Mouse (Mus musculus) heart, embryonic 12.5 days (tissue): Measurements from ENCODE around the gene Tex22. TPM values are rescaled to one million over a fixed set of nuclear protein-coding genes. Genes with fewer than 3 reads are reported as not detected.

Source experiments
- ATAC-seq: fragments of 200-750 bp; cut with Nextera tagmentation; 2 replicates; pipeline ENCODE4 v1.8.0; 2017; ENCODE audit warnings: moderate TSS enrichment, moderate library complexity; ENCODE audit not compliant: insufficient number of reproducible peaks, low FRiP score
- H3K27ac ChIP-seq: fragments of 300-500 bp; sonication (generic); 2 replicates; pipeline ENCODE4 v1.5.1; 2016; ENCODE audit warnings: mild to moderate bottlenecking, moderate library complexity; ENCODE audit not compliant: poor library complexity, severe bottlenecking
- H3K27me3 ChIP-seq: fragments of 300-500 bp; sonication (generic); replicated peaks from 2 replicates; pipeline ENCODE4 v1.6.1; 2016; ENCODE audit warnings: mild to moderate bottlenecking, moderate library complexity
- H3K36me3 ChIP-seq: fragments of 300-500 bp; sonication (generic); 2 replicates; pipeline ENCODE4 v1.6.1; 2016; ENCODE audit warnings: mild to moderate bottlenecking, moderate library complexity
- H3K4me1 ChIP-seq: fragments of 300-500 bp; sonication (generic); replicated peaks from 2 replicates; pipeline ENCODE4 v1.6.1; 2016; ENCODE audit warnings: mild to moderate bottlenecking
- H3K4me2 ChIP-seq: fragments of 300-500 bp; sonication (generic); 2 replicates; pipeline ENCODE4 v1.6.1; 2016; ENCODE audit warnings: mild to moderate bottlenecking, moderate library complexity
- H3K4me3 ChIP-seq: fragments of 300-500 bp; sonication (generic); 2 replicates; pipeline ENCODE4 v1.5.1; 2016; ENCODE audit warnings: mild to moderate bottlenecking
- H3K9ac ChIP-seq: fragments of 300-500 bp; sonication (generic); 2 replicates; pipeline ENCODE4 v1.6.1; 2016; ENCODE audit warnings: mild to moderate bottlenecking, moderate library complexity
- H3K9me3 ChIP-seq: fragments of 300-500 bp; sonication (generic); replicated peaks from 2 replicates; pipeline ENCODE4 v1.6.1; 2016; ENCODE audit warnings: mild to moderate bottlenecking, moderate library complexity
- WGBS: fragments of 180-500 bp; shearing (Covaris S2); methylation state at CpG from one replicate; pipeline ENCODE4 v1.1.7; 2016; 5-methylcytosine and 5-hydroxymethylcytosine counted together
- polyA plus RNA-seq: library from polyadenylated mRNA; unstranded; fragments of >200 nt; fragmentation: Nextera tagmentation; extraction: Ambion mirVana; gene quantifications from 2 replicates; pipeline ENCODE4 v1.2.1, GENCODE M21; 2016

The Tex22 gene
- polyA plus RNA-seq, 1 experiment from 2014 or later, result not detected

DNA sequence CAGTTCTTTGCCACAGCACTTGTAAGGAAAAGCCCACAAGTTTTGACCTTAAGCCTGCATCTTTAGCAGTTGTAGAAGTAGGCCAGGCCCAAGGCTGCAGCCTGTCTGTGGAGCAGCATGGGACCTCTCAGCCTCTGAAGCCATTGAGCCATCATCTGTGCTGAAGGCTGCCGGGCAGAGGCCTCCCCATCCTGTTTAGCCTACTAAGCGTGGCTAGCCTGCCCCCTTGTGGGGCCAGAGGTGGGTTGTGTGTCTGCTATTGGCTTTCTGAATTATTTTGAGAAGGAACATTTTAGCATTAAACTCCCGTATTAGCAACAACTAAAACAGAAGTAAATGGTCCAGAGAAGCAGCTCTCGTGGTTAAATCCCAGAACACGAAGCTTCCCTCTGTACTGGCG is 28.2 kb downstream of the Tex22 start:
- Histone ChIP-seq H3K36me3 (peaks cover 11% of the 10 kb centered on the region), H3K9me3 (peaks cover 4% of the 10 kb centered on the region; the same call in 1 of the 2 replicates), H3K9ac (peak overlapping the region; percentile 44; the same call in 1 of the 2 replicates), H3K4me2 (no peak overlapping the region), H3K27ac (no peak overlapping the region), H3K4me1 (peaks cover 69% of the 10 kb centered on the region), H3K27me3 (no peaks in the 10 kb centered on the region), H3K4me3 (no peak overlapping the region)
- no peak for ATAC-seq
- WGBS, result 63% methylated on average over 6 of the region's 6 CpGs

DNA sequence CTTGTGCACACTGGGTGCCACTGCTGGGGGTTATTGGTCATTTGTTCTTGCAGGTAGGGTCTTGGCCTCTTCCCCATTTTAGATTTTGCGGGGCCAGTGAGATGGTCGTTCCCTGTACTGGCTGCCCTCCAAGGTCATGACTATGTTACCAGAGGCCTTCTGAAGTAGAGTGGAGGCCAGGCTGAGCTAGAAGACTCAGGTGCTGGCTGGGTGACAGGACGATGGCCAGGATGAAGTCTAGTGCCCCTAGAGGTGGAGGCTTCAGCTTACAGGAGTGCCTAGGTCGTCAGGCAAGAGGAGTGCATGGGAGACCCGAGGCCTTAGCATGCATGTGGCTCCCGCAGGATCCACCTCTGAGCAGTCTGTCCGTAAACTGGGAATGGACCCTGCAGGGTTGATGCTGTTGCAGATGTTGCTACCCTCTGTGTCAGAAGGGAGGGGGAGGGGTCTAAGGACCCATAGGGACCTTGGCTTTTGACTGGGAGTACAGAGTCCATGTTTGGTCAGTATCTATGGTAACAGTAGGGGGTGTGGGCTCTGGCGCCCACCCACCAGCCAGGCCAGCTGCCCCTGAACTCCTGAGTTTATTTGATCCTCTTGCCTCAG is 29.6 kb downstream of the Tex22 start:
- H3K4me2 ChIP-seq, result no peak overlapping the region
- peaks cover 14% of the 10 kb centered on the region for H3K36me3 ChIP-seq
- H3K9ac ChIP-seq, result no peak overlapping the region
- no peak overlapping the region for H3K4me3 ChIP-seq
- 82% methylated on average over 8 of the region's 8 CpGs for WGBS
- peaks cover 73% of the 10 kb centered on the region for H3K4me1 ChIP-seq
- H3K27ac ChIP-seq, result no peak overlapping the region
- no peaks in the 10 kb centered on the region for H3K27me3 ChIP-seq
- no peak for ATAC-seq
- H3K9me3 ChIP-seq, result peaks cover 4% of the 10 kb centered on the region; the same call in 1 of the 2 replicates

GRCm38 (mm10) chr12:113106386-113106785 is 32.1 kb downstream of the Tex22 start:
- peaks cover 4% of the 10 kb centered on the region; the same call in 1 of the 2 replicates for H3K9me3 ChIP-seq
- H3K4me1 ChIP-seq, result peaks cover 59% of the 10 kb centered on the region
- H3K4me3 ChIP-seq, result no peak overlapping the region
- H3K36me3 ChIP-seq, result peaks cover 14% of the 10 kb centered on the region
- H3K9ac ChIP-seq, result no peak overlapping the region
- no peaks in the 10 kb centered on the region for H3K27me3 ChIP-seq
- no peak overlapping the region for H3K4me2 ChIP-seq
- 88% methylated on average over 6 of the region's 6 CpGs for WGBS
- no peak for ATAC-seq
- H3K27ac ChIP-seq, result no peak overlapping the region

- H3K27me3 ChIP-seq, result no peaks in the 10 kb centered on the region
- peaks cover 54% of the 10 kb centered on the region for H3K4me1 ChIP-seq
- H3K4me2 ChIP-seq, result no peak overlapping the region
- no peak overlapping the region for H3K9ac ChIP-seq
- WGBS, result 61% methylated on average over 4 of the region's 4 CpGs
- ATAC-seq, result peak; percentile 34; the same call in 1 of the 2 replicates
- H3K4me3 ChIP-seq, result no peak overlapping the region
- H3K9me3 ChIP-seq, result peaks cover 4% of the 10 kb centered on the region; the same call in 1 of the 2 replicates
- H3K27ac ChIP-seq, result peak overlapping the region; percentile 1
- peaks cover 22% of the 10 kb centered on the region for H3K36me3 ChIP-seq
These were observed 33.3 kb downstream of the Tex22 start for GRCm38 (mm10) chr12:113107431-113108124.

DNA sequence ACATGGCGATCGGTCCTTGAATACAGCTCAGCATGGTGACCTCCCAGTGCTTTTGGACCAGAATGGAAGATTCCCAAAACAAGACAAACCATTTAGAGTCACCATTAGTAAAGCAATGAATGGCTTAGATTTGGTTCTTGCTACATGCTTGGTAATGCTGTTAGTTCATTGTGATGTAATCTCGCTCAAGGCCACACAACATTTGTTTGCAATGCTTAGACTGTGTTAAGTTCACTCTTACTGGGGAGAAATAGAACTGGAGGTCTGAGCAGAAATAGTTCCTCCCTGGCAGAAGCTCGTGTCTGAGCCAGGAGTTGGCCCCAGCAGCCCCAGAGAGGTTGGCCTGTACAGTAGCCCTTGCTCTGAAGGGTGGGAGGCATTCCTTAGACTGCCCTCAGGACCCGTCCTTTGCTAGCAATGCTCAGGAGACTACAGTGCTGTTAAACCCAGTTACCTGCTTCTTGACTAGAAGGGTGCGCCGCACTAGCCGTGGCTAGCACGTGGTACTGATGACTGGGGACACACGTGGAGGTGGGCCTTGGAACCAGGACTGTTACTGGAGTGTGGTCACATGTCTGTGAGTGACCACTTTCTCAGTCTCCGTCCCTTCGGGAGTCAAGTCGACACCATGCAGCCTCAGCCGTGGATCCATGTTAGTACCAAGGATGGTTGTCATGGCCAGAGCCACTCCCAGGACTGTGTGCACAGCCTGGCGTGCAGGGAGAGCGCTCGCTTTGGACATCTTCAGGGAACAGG is 34.4 kb downstream of the Tex22 start:
- Histone ChIP-seq H3K36me3 (peaks cover 22% of the 10 kb centered on the region), H3K27ac (no peak overlapping the region), H3K9me3 (peaks cover 4% of the 10 kb centered on the region; the same call in 1 of the 2 replicates), H3K27me3 (no peaks in the 10 kb centered on the region), H3K9ac (no peak overlapping the region), H3K4me1 (peaks cover 47% of the 10 kb centered on the region), H3K4me2 (no peak overlapping the region), H3K4me3 (no peak overlapping the region)
- WGBS, result 87% methylated on average over 17 of the region's 17 CpGs
- ATAC-seq, result no peak

DNA sequence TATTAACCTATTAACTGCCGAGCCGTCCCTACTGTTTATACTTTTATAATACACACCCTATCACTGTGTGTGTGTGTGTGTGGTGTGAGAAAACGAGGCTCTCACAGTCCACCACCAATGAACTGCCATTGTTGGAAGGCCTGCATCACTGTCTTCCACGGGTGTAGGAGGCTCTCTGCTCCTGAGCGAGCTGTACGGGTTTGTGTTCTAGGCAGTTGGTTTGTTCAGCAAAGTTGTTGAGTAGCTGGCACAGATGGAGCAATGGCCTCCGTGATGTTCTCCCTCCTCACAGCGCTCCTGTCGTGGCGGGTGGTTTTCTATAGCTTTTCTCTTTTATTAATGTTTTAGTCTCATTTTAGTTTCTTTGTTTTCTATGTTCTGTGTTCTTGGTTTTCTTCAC is 35.5 kb downstream of the Tex22 start:
- H3K9ac ChIP-seq, result no peak overlapping the region
- WGBS, result 86% methylated on average over 10 of the region's 10 CpGs
- no peak overlapping the region for H3K27ac ChIP-seq
- no peak overlapping the region for H3K4me3 ChIP-seq
- no peak for ATAC-seq
- H3K36me3 ChIP-seq, result peaks cover 32% of the 10 kb centered on the region
- H3K4me1 ChIP-seq, result peaks cover 42% of the 10 kb centered on the region
- no peak overlapping the region for H3K4me2 ChIP-seq
- peaks cover 4% of the 10 kb centered on the region; the same call in 1 of the 2 replicates for H3K9me3 ChIP-seq
- H3K27me3 ChIP-seq, result no peaks in the 10 kb centered on the region

DNA sequence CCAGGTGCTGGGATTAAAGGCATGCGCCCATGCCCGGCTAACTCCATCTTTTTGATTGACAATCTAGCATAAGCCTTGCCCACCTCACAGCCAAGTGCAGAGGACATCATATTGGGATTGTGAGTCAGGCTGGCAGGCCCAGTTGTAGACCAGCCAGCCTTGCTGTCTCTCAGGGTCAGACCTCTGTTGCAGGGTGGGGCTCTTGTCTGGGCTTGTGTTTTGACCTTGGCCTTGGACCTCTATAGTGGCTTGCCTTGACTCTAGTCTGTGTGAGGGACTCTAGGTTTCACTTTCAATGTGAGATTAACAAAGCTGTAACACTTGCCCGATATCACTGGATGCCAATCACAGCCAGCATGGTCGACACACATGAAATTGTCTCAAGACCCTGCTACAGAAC is 39.8 kb downstream of the Tex22 start:
- no peaks in the 10 kb centered on the region for H3K27me3 ChIP-seq
- H3K27ac ChIP-seq, result no peak overlapping the region
- no peak overlapping the region for H3K4me3 ChIP-seq
- no peaks in the 10 kb centered on the region for H3K9me3 ChIP-seq
- no peak overlapping the region for H3K9ac ChIP-seq
- no peak overlapping the region for H3K4me2 ChIP-seq
- WGBS, result 84% methylated on average over 4 of the region's 4 CpGs
- peaks cover 63% of the 10 kb centered on the region for H3K36me3 ChIP-seq
- peaks cover 19% of the 10 kb centered on the region for H3K4me1 ChIP-seq
- ATAC-seq, result no peak

GRCm38 (mm10) chr12:113114856-113115538 is 40.7 kb downstream of the Tex22 start:
- 76% methylated on average over 16 of the region's 16 CpGs for WGBS
- Histone ChIP-seq H3K36me3 (peaks cover 65% of the 10 kb centered on the region), H3K9me3 (no peaks in the 10 kb centered on the region), H3K9ac (no peak overlapping the region), H3K4me2 (no peak overlapping the region), H3K27me3 (no peaks in the 10 kb centered on the region), H3K4me1 (peaks cover 24% of the 10 kb centered on the region), H3K4me3 (no peak overlapping the region), H3K27ac (no peak overlapping the region)
- ATAC-seq, result no peak

DNA sequence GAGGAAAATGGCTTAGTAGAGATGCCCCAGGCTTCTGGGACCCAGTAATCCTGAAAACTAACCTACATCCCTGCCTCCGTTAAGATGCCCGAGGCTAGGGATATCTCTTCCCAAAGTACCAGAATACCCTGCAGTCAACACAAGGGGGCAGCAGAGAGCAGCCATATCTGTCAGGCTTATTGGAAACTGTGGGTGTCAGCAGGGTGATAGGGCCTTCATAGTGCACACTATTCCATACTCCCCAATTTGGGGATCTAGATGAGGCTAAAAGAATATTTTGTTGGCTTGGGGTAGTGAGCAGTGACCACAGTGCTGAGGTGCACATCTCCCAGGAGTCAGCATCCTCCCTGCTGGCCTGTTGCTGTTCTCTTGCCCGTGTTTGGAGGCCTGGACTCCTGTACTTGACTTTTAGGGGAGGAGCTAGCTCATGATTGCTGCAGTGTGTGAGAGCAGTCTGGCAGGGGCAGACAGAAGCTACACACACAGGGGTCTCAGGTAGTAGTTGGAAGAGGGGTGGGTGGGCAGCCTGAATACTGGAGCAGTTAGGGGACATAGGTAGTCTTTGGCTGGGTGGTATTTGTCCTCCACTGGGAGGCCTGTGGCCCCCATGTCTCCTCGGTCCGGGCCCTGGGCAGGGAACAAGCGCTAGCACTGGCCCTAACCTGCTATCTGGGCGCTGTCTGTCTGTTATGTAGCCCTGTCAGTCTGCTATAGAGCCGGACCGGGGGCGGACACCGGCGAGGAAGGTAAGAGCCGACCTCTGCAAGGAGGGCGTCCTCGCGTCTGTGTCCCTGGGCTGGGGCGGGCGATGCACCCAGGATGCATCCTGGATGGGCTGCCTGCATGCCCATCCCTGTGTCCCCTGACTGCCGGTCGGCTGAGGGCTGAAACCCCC is 45.5 kb downstream of the Tex22 start:
- H3K27ac ChIP-seq, result 0 out of 2 replicates have a peak overlapping the region, but pooled peaks have one; percentile 21
- 78% methylated on average over 20 of the region's 20 CpGs for WGBS

DNA sequence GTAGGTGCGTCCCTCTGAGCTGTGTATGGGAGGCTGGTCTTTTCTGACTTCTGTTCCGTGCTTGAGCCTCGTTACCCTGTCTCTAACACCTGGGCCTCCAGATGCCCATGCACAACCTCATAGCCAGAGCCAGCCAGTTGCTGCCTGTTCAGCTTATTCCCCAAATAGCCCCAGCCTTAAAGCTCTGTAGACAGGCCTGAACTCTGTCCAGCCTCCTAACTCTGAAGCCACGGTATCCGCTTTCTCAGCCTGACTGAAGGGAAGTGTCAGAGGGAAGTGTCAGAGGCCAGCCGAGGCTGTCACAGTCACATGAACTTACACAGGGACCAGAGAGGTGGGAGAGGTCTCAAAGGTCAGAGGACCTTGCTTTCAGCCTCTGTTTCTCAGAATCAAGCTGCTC is 50.4 kb downstream of the Tex22 start:
- Histone ChIP-seq H3K4me3 (no peak overlapping the region), H3K9ac (no peak overlapping the region), H3K27ac (peak overlapping the region; percentile 19; the same call in 1 of the 2 replicates), H3K4me1 (peaks cover 11% of the 10 kb centered on the region), H3K36me3 (peaks cover 99% of the 10 kb centered on the region), H3K4me2 (no peak overlapping the region), H3K27me3 (no peaks in the 10 kb centered on the region), H3K9me3 (no peaks in the 10 kb centered on the region)
- no peak for ATAC-seq
- 61% methylated on average over 6 of the region's 6 CpGs for WGBS

More for the DNA sequence above, 45.5 kb downstream of the Tex22 start:
- Histone ChIP-seq H3K27me3 (no peaks in the 10 kb centered on the region), H3K4me1 (peaks cover 13% of the 10 kb centered on the region), H3K4me2 (no peak overlapping the region), H3K4me3 (no peak overlapping the region), H3K9ac (0 out of 2 replicates have a peak overlapping the region, but pooled peaks have one; percentile 3), H3K36me3 (peaks cover 88% of the 10 kb centered on the region), H3K9me3 (no peaks in the 10 kb centered on the region)
- ATAC-seq, result peak; percentile 60
